Mouse (Mus musculus) NIH3T3 (cell line): ENCODE results near the gene Gm17019.
"Not testable (repeated sequence)": the region's sequence is repeated elsewhere in the genome, so short reads cannot be mapped to it uniquely, and the experiment has no call there.

ENCODE experiments used
- DNase-seq: peaks from one replicate; pipeline ENCODE4 v3.0.0-alpha.2; 2012; ENCODE audit warnings: low read depth

The Gm17019 gene

GRCm38 (mm10) chr5:14996670-14997249 lies 36.0 kb downstream of the Gm17019 start:
- DNase-seq: not testable (repeated sequence)

- DNase-seq: not testable (repeated sequence)
These were observed 38.7 kb downstream of the Gm17019 start for GRCm38 (mm10) chr5:14994124-14994523.

- not testable (repeated sequence) for DNase-seq
These were observed 42.2 kb downstream of the Gm17019 start for GRCm38 (mm10) chr5:14990375-14991158.

- not testable (repeated sequence) for DNase-seq
These were observed 46.0 kb downstream of the Gm17019 start for GRCm38 (mm10) chr5:14986649-14987387.
